Mouse (Mus musculus): Measurements from ENCODE around the gene Frrs1.

GRCm38 (mm10) chr3:116921535-116921934 lies 62.3 kb downstream of the Frrs1 start:
- no peak for TF ChIP-seq CTCF (IDR thresholded peaks at IDR 0.05; ENCODE audit: borderline replicate concordance, control insufficient read depth, extremely low read depth, insufficient read depth, low read length, poor library complexity)
- no peak for TF ChIP-seq POLR2A (IDR thresholded peaks at IDR 0.05; ENCODE audit: control insufficient read depth, extremely low read depth, insufficient read depth, low read length, poor library complexity)
